Mouse (Mus musculus) retina, postnatal 1 day (tissue): Measurements from ENCODE around the gene Sumf2.
"Not testable (repeated sequence)": the region's sequence is repeated elsewhere in the genome, so short reads cannot be mapped to it uniquely, and the experiment has no call there.

Source experiments
- DNase-seq: peaks from one replicate; pipeline ENCODE4 v3.0.0-alpha.2; 2012

Sumf2 gene

GRCm38 (mm10) chr5:129846752-129847557 lies at the start of gene Sumf2:
Gene Sumf2 (plus strand): TSS chr5:129846986.
- DNase-seq, result peak; percentile 96

DNA sequence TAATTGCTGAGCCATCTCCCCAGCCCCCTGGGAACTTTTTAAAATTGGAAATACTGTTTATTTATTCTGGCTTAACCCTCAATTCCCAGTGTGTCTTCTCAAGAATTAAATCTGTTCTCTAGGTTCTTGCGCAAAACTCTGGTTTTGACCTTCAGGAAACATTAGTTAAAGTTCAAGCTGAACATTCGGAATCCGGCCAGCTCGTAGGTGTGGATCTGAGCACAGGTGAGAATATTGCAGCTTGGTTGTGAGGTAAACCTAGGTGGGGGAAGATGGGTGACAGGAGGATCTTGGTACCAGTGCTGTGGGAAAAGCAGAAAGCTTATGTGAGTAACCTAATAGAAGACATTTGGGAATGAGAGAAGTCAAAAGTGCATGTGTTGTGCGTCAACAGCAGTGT lies 1.9 kb upstream of the Sumf2 start:
- DNase-seq, result no peak

DNA sequence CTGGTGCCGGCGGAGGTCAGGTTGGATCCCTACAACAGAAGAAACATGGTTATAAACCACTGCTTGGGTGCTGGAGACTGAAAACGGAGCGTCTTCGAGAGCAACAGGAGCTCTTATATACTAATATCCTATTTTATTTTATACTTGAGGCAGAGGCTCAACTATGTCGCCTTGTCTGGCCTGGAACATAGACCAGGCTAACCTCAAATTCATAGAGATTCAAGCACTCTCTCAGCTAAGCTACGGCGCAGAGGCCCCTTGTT lies 703 bp downstream of the Sumf2 start:
- DNase-seq, result no peak

DNA sequence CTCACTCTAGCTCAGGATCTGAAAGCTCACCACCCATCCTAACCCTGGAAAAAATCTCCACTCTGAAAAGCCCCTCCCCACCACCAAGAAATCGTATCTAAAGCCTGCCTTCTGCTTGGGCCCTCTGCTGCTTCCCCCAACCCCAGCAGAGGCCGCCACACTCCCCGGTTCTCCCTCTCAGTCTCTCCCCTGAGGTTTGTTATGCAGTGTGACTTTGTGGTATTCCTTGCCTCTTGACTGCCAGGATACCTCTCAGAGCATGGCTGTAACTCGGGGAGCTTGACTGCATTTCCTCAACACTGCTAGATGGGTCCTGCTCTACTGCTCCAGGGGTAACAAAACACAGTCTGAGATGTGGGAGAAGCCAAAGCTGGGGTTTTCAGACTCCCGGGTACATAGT lies 8.4 kb downstream of the Sumf2 start:
- no peak for DNase-seq

- DNase-seq, result no peak
These were observed 9.6 kb downstream of the Sumf2 start for GRCm38 (mm10) chr5:129856414-129856813.

DNA sequence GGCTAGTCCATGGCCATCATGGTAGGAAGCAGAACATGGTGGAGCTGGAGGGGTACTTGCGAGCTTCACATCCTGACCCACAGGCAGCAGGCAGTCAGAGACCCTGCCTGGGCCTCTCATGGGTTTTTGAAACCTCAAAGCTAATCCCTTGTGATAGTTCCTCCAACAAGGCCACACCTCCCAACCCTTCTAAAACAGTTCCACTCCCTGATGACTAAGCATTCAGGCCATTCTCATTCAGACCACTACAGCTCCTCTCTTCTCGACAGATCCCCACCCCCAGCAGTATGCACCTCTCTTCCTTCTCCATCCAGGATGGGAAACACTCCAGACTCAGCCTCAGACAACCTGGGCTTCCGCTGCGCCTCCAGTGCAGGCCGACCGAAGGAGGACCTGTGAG lies 15.5 kb downstream of the Sumf2 start:
- no peak for DNase-seq

DNA sequence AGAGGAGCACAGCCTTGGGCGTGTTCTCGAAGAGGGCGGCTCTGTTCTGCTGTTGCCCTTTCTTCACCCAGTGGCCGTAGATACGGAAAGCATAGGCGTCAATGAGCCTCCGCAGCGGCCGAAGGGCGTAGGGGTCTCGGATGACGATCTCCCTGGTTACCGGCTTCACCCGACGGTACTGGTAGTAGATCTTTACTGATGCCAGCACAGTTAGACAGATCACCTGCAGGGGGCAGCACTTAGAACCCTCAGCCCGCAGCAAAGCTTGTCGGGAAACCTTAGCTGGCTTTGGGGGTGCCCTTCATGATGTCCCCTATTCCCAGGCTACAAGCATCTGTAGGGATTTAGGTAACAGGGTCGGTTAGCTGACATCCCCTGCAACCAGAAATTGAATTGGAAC lies 17.7 kb downstream of the Sumf2 start:
- peak; percentile 60 for DNase-seq

- no peak for DNase-seq
These were observed 19.1 kb downstream of the Sumf2 start for GRCm38 (mm10) chr5:129865841-129866240.

DNA sequence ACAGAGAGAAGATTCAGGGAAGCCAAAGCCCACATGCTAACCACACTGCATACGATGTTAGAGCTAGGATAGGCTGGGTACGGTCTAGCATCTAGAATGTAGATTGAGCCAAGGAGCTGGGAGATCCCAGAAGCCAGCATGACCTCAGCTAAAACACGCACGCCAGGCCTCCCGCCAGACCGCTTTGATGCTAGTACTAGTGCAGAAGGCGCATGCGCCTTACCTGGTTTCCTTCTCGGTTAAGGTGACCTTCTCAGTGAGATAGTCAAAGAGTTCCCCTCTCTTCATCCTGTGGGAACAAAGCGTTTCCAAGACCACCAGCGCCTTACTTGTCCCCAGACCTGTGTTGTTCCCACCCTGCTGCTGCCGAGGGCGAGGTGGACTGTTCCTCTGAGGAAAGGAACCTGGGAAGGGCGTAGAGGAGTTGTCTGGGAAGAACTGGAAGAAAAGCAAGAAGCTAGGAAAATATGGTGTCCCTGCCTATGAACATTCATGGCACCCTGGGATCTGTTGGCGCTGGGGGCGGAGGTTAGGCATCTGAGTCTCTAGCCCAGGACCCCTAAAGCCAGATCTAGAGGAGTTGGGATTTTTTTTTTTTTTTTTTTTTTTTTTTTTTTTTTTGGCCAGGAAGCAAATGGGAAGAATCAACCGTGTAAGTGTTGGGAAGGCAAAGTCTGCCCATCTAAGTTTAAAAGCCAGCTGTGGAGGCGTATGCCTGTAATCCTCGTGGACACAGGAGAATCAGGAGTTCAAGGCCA lies 22.6 kb downstream of the Sumf2 start:
- DNase-seq, result no peak

DNA sequence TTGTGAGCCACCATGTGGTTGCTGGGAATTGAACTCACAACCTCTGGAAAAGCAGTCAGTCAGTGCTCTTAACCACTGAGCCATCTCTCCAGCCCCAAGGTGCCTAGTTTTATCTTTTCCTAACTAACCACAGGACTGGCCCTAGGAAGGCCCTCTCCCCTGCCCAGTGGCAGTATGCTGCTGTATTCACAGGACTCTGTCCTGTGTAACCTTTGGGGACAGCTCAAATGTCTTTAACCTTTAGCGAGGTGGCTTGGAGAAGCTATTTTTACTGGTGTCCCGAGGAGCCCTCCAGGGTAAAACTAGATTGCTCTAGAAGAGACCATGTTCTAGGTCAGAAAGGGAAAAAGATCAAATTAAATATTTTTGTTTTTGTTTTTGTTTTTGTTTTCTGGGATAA lies 24.5 kb downstream of the Sumf2 start:
- DNase-seq, result no peak

DNA sequence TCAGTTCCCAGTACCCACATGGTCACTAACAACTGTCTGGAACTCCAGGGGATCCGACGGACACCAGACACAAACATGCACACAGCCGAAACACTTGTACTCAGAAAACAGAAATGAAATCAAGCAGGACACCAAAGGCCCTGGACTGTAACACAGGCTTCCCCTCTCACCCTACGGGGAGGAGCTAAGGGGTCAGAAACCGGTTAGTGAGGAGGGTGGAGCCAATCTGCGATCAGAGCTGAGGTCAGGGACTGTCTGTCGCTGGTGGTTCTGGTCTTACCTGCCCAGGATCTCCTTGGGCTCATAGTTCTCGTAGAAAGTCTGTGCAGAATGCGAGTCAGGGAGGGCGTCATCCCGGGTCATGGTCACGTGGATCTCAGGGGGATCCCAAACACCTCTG lies 27.2 kb downstream of the Sumf2 start:
- no peak for DNase-seq

GRCm38 (mm10) chr5:129875098-129875497 lies 28.3 kb downstream of the Sumf2 start:
- no peak for DNase-seq

DNA sequence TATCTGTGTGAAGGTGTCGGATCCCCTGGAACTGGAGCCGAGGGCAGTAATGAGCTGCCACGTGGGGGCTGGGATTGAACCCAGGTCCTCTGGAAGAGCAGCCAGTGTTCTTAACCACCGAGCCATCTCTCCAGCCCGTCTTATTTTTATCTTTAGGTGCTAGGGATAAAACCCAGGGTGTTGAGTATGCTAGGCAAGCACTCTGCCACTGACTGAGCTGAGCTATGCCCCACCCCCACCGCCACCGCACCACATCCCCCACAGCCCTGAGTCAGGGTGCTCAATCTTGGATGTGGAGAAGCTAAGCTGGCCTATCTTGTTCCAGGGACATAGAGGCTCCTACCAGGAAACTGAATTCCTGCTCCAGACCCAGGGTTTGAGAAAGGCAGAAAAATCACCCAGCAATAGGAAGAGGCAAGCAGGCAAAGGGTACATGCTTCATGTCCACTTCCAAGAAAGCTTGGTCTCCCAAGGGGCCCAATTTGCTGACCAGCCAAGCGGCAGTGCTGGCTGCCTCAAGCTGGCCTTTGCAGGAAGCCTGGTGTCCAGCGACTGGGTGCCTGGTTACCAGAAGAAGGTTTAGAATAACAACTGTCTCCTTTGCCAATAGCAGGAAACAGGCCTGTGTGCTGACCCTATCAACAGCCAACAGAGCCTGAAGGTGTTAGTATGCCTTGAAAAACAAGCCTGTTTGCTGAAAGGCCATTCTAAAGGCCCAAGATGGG lies 31.1 kb downstream of the Sumf2 start:
- no peak for DNase-seq

- DNase-seq, result peak; percentile 39
These were observed 32.2 kb downstream of the Sumf2 start for GRCm38 (mm10) chr5:129878946-129879345.

DNA sequence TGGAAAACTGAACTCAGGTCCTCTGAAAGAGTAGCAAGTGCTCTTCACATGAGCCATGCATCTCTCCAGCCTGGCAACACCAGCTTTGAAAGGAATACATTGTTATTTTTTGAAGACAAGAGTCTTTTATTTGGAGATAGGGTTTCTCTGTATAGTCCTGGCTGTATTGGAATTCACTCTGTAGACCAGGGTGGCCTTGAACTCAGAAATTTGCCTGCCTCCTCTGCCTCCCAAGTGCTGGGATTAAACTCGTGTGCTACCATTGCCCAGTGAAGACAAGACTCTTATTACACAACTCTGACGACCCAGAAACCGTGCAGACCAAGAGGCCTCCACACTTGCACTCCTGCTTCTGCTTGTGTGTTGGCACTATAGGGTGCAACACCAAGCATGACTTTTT lies 33.1 kb downstream of the Sumf2 start:
- DNase-seq, result no peak

DNA sequence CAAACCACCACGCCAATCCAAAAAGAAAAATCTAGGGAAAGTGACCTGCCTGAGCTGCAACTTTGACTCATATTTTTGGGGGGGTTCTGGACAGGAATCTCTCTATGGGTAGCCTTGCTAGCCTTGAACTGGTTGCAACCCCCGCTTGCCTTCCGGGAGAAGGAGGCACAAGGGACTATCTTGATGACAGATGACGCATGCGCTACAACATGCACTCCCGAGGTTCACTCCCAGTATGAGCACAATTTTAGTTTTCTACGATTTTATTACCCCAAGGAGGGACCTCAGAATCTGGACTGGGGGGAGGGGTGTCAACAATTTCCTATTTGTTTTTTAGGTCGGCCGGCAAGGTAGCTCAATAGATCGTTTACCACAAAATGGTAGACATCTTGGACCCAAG lies 39.5 kb downstream of the Sumf2 start:
- DNase-seq, result no peak

GRCm38 (mm10) chr5:129886911-129887636 lies 40.3 kb downstream of the Sumf2 start, which contains the start of gene Chchd2:
Gene Chchd2 (minus strand): TSS chr5:129887470.
- peak; percentile 99 for DNase-seq

DNA sequence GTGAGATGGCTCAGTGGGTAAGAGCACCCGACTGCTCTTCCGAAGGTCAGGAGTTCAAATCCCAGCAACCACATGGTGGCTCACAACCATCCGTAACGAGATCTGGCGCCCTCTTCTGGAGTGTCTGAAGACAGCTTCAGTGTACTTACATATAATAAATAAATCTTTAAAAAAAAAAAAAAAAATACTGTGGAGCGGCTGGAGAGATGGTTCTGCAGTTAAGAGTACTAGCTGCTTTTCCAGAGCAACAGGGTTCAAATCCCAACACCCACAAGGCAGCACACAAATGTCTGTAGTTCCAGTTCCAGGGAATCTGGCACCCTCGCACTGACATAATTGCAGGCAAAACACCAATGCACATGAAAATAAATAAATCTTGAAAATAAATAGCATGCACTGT lies 43.6 kb downstream of the Sumf2 start:
- DNase-seq, result not testable (repeated sequence)

- DNase-seq, result peak; percentile 97
These were observed 48.7 kb downstream of the Sumf2 start, which contains the start of gene Zbed5 for GRCm38 (mm10) chr5:129895198-129896088. Gene Zbed5 (plus strand): TSS chr5:129895723.

DNA sequence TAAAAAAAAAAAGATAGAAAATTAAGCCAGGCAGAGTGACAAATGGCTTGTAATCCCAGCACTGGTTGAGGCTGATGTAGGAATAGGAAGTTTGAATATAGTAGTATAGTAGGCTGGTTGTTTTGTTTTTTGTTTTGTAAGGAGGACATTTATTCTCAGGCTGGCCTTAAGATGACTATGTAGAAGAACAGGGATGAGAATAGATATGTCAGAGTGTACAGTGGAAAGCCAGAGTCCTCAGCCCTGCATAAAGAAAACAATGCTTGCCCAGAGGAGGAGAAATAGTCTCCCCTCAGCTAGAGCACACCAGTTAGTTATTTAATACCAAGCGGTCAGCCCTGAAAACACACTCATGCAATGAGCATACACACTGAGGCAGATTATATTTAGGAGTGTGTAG lies 51.7 kb downstream of the Sumf2 start, which contains the start of gene Phkg1:
Phkg1 (minus strand) TSS at position 101 of the 400 bp plus-strand sequence.
- DNase-seq, result no peak

GRCm38 (mm10) chr5:129907775-129908174 lies 61.0 kb downstream of the Sumf2 start:
- no peak for DNase-seq
